In the genomic region with DNA sequence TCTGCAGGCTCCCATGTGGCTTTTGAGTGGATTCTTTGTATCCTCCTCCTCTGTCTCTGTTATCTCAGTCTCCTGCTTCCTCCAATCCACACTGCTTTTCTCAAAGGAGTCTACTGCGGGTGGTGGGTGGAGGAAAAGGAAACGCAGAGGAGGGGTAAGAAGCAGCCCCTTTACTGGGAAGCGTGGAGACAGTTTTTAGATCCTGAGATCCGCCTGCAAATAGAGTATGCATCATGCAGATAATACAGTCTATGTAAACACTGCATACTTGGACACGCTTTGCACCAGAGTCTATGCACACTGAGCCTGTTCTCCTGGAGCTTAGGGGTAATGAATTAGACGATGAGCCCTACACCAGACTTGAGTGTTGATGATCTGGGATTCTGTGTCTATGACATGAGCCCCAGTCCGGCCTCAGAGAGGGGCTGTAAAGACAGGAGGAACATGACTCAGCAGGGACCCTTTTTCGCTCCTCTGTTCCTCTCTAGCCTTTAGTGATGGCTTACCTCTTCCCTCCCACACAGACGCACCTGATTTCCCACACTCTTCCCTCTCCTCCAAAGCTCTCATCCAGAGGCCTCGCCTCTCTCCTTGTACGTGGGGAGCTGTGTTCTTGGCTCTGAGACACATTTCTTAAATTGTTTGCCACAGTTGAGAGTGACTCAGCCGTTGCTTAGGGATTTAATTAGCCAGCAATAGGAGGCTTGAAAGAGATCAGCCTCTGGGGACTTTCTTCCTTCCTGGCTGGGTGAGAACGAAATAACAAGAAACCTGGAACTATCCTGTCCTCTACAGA, we compare ENCODE assay signal across 7 mouse cellular contexts.
A peak's percentile ranks its signal among the peaks of the same experiment; 100 is the strongest.
DNase-seq lines count a peak whose midpoint lies in the region; TF ChIP-seq lines count a peak whose summit lies in the region.

No protein-coding gene starts in this region.

- no peak overlapping the region for H3K9ac ChIP-seq in ES-E14 (ENCODE audit: insufficient read depth, low read depth, low read length, poor library complexity, severe bottlenecking)

- H3K36me3 ChIP-seq in ES-E14 (ENCODE audit: control insufficient read depth, insufficient read depth, low read length, poor library complexity, severe bottlenecking) = no peaks in the 10 kb centered on the region

- in situ Hi-C loops in ES-E14 (cut with MboI; ENCODE audit: low sequenced_read_pairs in 2 of 2, unreplicated experiment in 2 of 2) = no loop called here

- H3K27ac ChIP-seq in ES-E14 (ENCODE audit: insufficient read depth, low read depth, low read length, poor library complexity, severe bottlenecking) = no peak overlapping the region

- H3K9me3 ChIP-seq in ES-E14 (ENCODE audit: control insufficient read depth, insufficient read depth, low read depth, low read length) = no peaks in the 10 kb centered on the region

- no peak overlapping the region for H3K4me3 ChIP-seq in ES-E14 (ENCODE audit: insufficient read depth in 1 of 2, low read depth in 1 of 2, low read length in 2 of 2, poor library complexity in 1 of 2, severe bottlenecking in 1 of 2)

- H3K4me1 ChIP-seq in ES-E14 (ENCODE audit: control insufficient read depth in 2 of 2, insufficient read depth in 2 of 2, low read length in 2 of 2, poor library complexity in 1 of 2) = peaks cover 0 to 8% of the 10 kb centered on the region in 2 experiments; a peak in 1 of 4 replicates

- DNase-seq in ES-E14 (ENCODE audit: low read depth, low spot score) = no peak
- DNase-seq in adipocyte (ENCODE audit: low spot score) = peak; percentile 48
- peak; percentile 87 for DNase-seq in heart, adult 8-10 months (ENCODE audit: low spot score)
- DNase-seq in layer of hippocampus, adult 18-20 months (ENCODE audit: low spot score in 2 of 2) = peak; percentile 56 to 65
- DNase-seq in lung, postnatal 14 days = peak; percentile 36
- no peak for DNase-seq in cerebellum, postnatal 10 days
- no peak for DNase-seq in cerebellum, postnatal 14 days

TF ChIP-seq in ES-E14, 5 proteins besides CTCF, POLR2A, EP300 and RAD21:
- no peak for TF ChIP-seq CHD2 (IDR thresholded peaks at IDR 0.05; ENCODE audit: low read depth, low read length)
- TF ChIP-seq MAFK (IDR thresholded peaks at IDR 0.05; ENCODE audit: insufficient read depth, low read depth, low read length) = peak; percentile 40; the same call in 1 of the 2 replicates

Comparison
In these comparisons a context has a peak if more than half of its experiments do, and no peak if none do; other contexts are left out.
1. DNase-seq: peak in adipocyte (single experiment), heart, adult 8-10 months (single experiment), layer of hippocampus, adult 18-20 months (2 of 2) and lung, postnatal 14 days (single experiment); none in ES-E14 (single experiment), cerebellum, postnatal 10 days (0 of 2) and cerebellum, postnatal 14 days (0 of 2).